Mouse (Mus musculus) heart, postnatal 0 days (tissue): Measurements from ENCODE around the gene Bmp3.
A peak's percentile ranks its signal among the peaks of the same experiment; 100 is the strongest.

Source experiments
- CTCF ChIP-seq: IDR thresholded peaks from 2 replicates; pipeline ENCODE4 v1.5.1; 2016; ENCODE audit warnings: antibody characterized with exemption, control low read depth, low read depth
- EP300 ChIP-seq: IDR thresholded peaks from 2 replicates; pipeline ENCODE4 v1.6.1; 2016; ENCODE audit warnings: antibody characterized with exemption, low read depth

DNA sequence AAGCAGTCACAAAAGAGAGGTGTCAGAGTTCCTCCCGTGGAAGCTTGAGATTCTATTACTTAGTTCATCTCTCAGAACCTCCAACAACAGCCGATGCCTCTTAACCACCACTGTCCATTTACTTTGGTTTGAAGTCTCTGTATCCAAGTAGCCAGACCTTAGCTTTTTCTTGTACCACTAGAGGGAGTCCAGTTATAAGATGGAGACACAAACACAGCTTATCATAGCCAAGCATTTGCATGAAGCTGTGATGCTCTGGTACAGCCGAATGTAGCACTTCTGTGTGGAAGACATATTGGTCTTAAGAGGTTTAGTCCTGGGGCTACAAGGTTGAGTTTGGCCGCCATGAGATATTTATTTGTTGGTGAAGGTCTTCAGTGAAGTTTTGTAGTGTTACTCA is 48.1 kb downstream of the Bmp3 start:
- TF ChIP-seq CTCF (peak; percentile 58), EP300 (no peak)
